Mouse (Mus musculus): ENCODE results near the gene Ctnna3. TPM values are rescaled to one million over a fixed set of nuclear protein-coding genes. Genes with fewer than 3 reads are reported as not detected.

Gene Ctnna3
- polyA plus RNA-seq, 1 experiment from 2014 or later: 0.26 TPM

DNA sequence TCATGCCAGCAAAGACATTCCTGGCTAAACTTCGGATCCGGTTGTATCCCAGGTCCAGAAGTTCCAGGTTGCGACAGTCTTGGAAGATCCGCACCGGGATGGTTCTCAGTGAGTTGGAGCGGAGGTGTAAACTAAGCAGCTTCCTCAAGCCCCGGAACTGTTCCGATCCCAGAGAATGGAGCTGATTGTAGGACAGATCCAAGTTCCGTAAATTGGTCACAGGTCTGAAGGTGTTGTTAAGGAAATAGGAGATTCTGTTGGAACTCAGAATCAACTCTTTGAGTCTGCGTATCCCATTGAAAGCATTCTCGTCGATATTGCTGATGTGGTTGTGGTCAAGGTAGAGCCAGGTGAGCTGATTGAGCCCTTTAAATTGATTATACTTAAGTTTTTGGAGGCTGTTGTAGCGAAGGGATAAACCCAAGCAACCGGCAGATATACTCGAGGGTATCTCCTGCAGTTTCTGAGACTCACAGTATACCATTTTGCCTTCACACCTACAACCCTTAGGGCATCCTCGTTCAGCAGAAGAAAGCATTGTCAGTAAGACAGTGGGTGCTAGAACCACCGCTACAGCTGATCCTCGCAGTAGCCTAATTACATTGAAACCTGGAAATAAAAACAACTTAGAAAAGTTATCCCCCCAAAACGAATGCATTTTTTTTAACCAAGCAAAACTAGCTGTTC is 659.0 kb downstream of the Ctnna3 start:
- H3K36me3 ChIP-seq (ENCODE audit: poor library complexity, severe bottlenecking): no peaks in the 10 kb centered on the region
- peaks cover 13% of the 10 kb centered on the region for H3K27me3 ChIP-seq
- ATAC-seq: no peak
- H3K4me2 ChIP-seq: peak overlapping the region; percentile 89
- H3K9ac ChIP-seq: 0 out of 2 replicates have a peak overlapping the region, but pooled peaks have one; percentile 62
- H3K4me3 ChIP-seq: peak overlapping the region; percentile 49
- H3K9me3 ChIP-seq (replicated peaks): no peaks in the 10 kb centered on the region
- H3K27ac ChIP-seq: no peak overlapping the region
- H3K4me1 ChIP-seq: peaks cover 42% of the 10 kb centered on the region
- 17% methylated on average over 19 of the region's 19 CpGs for WGBS

DNA sequence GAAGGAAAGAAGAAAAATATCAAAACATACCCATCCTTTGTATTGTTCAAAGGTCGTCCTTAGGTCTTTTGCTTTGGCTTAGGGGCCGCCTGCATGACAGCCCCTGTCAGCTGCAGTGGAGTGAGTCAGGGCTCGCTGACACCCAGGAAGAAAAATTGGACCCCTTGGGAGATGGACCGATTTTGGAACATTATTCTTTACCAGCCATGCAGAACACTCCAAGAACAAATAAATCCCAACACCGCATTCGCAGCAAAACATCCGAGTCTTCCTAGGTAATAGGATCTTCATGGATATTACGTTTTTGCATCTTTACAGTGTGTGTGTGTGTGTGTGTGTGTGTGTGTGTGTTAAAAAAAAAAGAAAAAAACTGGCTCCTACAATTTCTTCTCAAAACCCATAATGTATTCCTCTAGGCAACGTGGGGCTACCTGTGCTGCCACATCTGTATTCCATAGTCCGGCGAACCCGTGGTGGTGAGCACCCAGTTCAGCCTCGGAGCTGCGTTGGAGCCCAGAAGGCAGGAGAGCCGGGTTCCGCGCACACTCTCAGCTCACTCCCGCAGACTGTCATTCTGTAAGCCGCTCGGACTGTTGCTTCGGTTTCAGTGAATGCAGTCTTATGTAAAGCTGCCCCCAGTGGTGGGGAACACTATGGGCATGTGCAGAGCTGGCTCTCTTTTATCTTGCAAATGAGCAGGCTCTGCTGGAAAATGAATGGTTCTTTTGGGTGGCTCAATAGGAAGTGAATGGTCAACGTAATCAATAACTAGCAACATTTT is 660.0 kb downstream of the Ctnna3 start, which contains the start of gene Lrrtm3:
TSS of gene Lrrtm3 (minus strand) at position 598 of the 781 bp plus-strand sequence.
- peak within 1 kb of the TSS; percentile 64 for H3K9ac ChIP-seq
- WGBS: 1% methylated on average over 22 of the region's 22 CpGs
- no peak within 1 kb of the TSS for H3K27ac ChIP-seq
- peak within 1 kb of the TSS; percentile 89 for H3K4me2 ChIP-seq
- H3K36me3 ChIP-seq (ENCODE audit: poor library complexity, severe bottlenecking): no peaks in the 10 kb centered on the region
- no peaks in the 10 kb centered on the region for H3K9me3 ChIP-seq (replicated peaks)
- H3K4me3 ChIP-seq: peak within 1 kb of the TSS; percentile 49
- peaks cover 38% of the 10 kb centered on the region for H3K4me1 ChIP-seq
- peaks cover 13% of the 10 kb centered on the region for H3K27me3 ChIP-seq
- ATAC-seq: peak; percentile 94

DNA sequence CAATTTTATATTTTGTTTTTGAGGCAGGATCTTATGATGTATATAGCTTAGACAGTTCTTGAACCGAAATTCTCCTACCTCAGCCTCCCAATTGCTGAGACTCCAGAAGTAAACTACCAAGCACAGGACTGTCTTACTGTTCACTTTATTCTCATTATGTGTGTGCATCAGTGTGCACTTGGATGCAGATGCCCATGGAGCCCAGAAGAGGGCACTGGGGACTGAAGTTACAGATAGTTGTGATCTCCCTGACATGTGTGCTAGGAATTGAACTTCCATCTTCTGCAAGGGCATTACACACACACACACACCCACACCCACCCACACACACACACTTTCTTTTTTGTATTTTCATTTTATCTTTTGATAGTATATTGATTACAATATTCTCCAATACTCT is 666.6 kb downstream of the Ctnna3 start:
- ATAC-seq: no peak
- 97% methylated on average over 1 of the region's 1 CpGs for WGBS
- Histone ChIP-seq H3K4me3 (no peak overlapping the region), H3K4me1 (no peaks in the 10 kb centered on the region), H3K27ac (no peak overlapping the region), H3K36me3 (ENCODE audit: poor library complexity, severe bottlenecking) (no peaks in the 10 kb centered on the region), H3K27me3 (no peaks in the 10 kb centered on the region), H3K9me3 (replicated peaks) (no peaks in the 10 kb centered on the region), H3K4me2 (no peak overlapping the region), H3K9ac (no peak overlapping the region)

DNA sequence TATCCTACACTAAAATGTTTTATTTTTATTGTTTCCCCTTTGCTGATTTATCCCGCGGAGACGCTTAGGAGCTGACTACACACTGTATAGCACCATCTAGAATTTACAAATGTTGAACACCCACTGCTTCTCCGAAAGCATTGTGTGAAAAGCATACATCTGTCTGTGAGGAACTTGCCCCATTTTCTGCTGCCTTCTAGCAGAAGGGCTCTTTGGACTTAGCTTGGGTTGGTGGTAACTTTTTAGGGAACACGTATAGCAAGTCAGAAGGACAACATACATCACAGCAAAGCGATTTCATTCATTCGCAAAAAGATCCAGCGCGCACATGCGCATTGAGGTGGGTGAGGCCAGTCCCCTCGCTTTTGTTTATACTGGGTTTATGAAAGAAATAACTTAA is 685.3 kb downstream of the Ctnna3 start:
- no peak overlapping the region for H3K27ac ChIP-seq
- no peak overlapping the region for H3K9ac ChIP-seq
- WGBS: 96% methylated on average over 11 of the region's 11 CpGs
- H3K4me3 ChIP-seq: no peak overlapping the region
- ATAC-seq: no peak
- H3K4me2 ChIP-seq: no peak overlapping the region
- H3K4me1 ChIP-seq: 0 out of 2 replicates have a peak, but pooled peaks cover 5% of the 10 kb centered on the region
- H3K27me3 ChIP-seq: no peaks in the 10 kb centered on the region
- H3K36me3 ChIP-seq (ENCODE audit: poor library complexity, severe bottlenecking): no peaks in the 10 kb centered on the region
- H3K9me3 ChIP-seq (replicated peaks): no peaks in the 10 kb centered on the region

DNA sequence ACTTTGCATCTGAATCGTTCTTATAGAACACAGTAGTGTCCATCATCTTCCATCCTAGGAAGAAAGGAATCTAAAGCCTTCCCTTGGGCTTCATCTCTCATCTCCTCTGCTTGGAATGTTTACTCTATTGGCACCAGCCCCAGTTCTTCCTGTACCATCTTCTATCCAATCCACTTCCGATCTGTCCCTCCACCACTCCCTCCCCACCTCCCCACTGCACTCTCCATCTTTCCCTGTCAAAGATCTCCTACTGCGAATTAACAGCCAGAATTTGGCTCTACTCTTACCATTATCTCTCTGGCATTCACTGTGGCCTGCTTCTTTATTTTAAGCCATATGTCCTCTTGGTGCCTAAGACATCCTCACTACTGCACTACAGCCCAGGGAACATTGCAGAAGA is 688.9 kb downstream of the Ctnna3 start:
- Histone ChIP-seq H3K4me1 (0 out of 2 replicates have a peak, but pooled peaks cover 5% of the 10 kb centered on the region), H3K27me3 (no peaks in the 10 kb centered on the region), H3K36me3 (ENCODE audit: poor library complexity, severe bottlenecking) (no peaks in the 10 kb centered on the region), H3K4me2 (no peak overlapping the region), H3K4me3 (no peak overlapping the region), H3K9me3 (replicated peaks) (no peaks in the 10 kb centered on the region), H3K9ac (no peak overlapping the region), H3K27ac (no peak overlapping the region)
- ATAC-seq: no peak
- 89% methylated on average over 3 of the region's 3 CpGs for WGBS

DNA sequence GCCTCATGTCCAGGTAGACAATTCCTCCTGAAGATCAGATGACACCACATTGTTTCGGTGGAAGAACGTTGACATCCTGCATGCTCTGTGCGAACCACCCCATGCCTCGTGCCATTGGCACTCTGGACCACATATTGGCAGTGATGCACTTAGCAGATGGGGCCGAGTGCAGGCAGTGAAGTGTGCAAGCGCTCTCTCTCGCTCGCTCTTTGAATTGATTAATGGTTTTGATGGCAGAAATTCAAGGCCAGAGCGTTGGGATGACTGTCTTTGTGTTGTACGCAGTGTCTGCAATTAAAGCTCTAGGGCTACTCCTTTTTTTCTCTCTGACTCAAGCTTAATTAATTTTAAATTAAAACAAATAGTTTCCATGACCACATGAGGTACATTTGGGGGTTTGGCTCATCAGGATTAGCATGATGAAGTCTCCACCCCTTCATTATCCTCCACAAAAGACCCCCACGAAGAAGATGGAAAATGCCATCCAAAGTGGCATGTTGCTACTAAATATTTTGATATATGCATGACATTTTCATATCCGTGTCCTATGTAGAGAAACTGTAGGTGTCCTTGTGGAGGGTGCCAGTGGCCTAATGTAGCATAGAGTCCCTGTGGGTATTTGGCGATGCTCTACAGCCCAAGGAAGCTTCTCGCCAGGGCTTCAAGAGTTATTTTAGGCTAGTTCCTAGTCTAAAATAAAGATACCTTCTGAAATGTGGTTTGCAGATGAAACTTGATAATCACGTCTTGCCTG is 700.7 kb downstream of the Ctnna3 start:
- no peak overlapping the region for H3K27ac ChIP-seq
- no peak overlapping the region for H3K4me3 ChIP-seq
- peak; percentile 90 for ATAC-seq
- no peaks in the 10 kb centered on the region for H3K9me3 ChIP-seq (replicated peaks)
- H3K9ac ChIP-seq: no peak overlapping the region
- H3K27me3 ChIP-seq: no peaks in the 10 kb centered on the region
- 60% methylated on average over 15 of the region's 15 CpGs for WGBS
- H3K36me3 ChIP-seq (ENCODE audit: poor library complexity, severe bottlenecking): no peaks in the 10 kb centered on the region
- H3K4me1 ChIP-seq: peaks cover 3% of the 10 kb centered on the region; the same call in 1 of the 2 replicates
- H3K4me2 ChIP-seq: no peak overlapping the region

DNA sequence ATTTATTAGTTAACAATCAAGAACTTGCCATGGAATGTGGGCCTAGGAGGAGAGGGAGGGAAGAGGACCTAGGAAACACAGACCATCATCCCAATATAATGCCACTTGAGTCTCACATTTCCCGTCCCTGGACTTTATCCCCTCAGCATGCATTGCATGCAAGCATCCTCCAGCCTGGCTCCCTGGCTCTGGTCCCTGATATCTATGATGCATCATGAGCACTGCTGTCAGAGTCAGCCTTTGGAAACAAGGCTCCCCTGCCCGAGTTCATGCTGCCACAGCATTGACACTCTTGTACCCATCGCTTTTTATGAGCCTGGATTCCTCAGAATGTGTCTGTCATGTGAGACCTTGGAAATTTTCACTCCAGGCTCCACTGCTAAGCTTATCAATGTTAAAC is 703.6 kb downstream of the Ctnna3 start:
- H3K27me3 ChIP-seq: no peaks in the 10 kb centered on the region
- no peaks in the 10 kb centered on the region for H3K36me3 ChIP-seq (ENCODE audit: poor library complexity, severe bottlenecking)
- no peak for ATAC-seq
- H3K9ac ChIP-seq: no peak overlapping the region
- WGBS: 91% methylated on average over 3 of the region's 3 CpGs
- peaks cover 9% of the 10 kb centered on the region; the same call in 1 of the 2 replicates for H3K4me1 ChIP-seq
- no peak overlapping the region for H3K27ac ChIP-seq
- H3K4me3 ChIP-seq: no peak overlapping the region
- no peaks in the 10 kb centered on the region for H3K9me3 ChIP-seq (replicated peaks)
- H3K4me2 ChIP-seq: no peak overlapping the region

DNA sequence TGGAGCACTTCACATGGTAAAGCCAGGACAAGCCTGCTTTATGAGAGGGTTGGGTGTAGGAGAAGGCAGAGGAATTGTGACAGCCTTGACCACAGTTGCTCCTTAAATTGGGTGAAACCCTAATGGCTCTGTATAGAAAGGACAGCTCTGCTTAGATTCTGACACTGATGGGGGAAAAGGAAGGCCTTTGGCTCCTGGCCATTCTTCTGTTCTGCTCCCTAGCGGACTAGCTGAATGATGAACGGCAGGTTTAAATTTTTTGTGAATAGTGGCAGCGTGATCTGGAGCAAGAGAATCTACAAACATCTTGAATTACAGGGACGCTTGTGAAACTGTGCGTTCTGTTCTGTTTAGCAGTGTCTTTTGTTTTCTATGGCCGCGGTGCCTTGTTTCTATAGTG is 705.6 kb downstream of the Ctnna3 start:
- Histone ChIP-seq H3K4me2 (0 out of 2 replicates have a peak overlapping the region, but pooled peaks have one; percentile 2), H3K27me3 (no peaks in the 10 kb centered on the region), H3K36me3 (ENCODE audit: poor library complexity, severe bottlenecking) (no peaks in the 10 kb centered on the region), H3K9ac (no peak overlapping the region), H3K9me3 (replicated peaks) (no peaks in the 10 kb centered on the region), H3K27ac (no peak overlapping the region), H3K4me3 (no peak overlapping the region), H3K4me1 (peaks cover 9% of the 10 kb centered on the region; the same call in 1 of the 2 replicates)
- no peak for ATAC-seq
- WGBS: 16% methylated on average over 7 of the region's 7 CpGs

DNA sequence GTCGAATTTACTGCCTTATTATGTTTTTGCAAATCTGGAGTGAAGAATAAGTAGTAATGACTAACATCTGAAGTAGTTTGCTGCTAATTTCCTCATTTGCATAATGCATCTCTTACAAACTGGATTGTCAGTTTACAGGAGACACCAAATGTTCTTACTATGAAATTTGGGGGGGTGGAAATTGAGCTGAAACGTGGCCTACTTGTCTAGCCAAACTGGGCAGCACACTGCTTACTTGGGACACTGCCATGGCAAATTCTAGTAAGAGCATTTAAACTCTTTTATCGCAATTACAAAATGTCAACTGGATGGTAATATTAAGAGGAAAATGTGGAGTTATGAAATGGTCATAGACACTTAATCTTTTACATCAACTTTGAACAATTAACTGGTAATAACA is 716.6 kb downstream of the Ctnna3 start:
- Histone ChIP-seq H3K27ac (no peak overlapping the region), H3K4me2 (no peak overlapping the region), H3K36me3 (ENCODE audit: poor library complexity, severe bottlenecking) (no peaks in the 10 kb centered on the region), H3K27me3 (no peaks in the 10 kb centered on the region), H3K9ac (no peak overlapping the region), H3K4me1 (no peaks in the 10 kb centered on the region), H3K4me3 (no peak overlapping the region), H3K9me3 (replicated peaks) (no peaks in the 10 kb centered on the region)
- peak; percentile 45; the same call in 1 of the 2 replicates for ATAC-seq
- WGBS: 74% methylated on average over 3 of the region's 3 CpGs

DNA sequence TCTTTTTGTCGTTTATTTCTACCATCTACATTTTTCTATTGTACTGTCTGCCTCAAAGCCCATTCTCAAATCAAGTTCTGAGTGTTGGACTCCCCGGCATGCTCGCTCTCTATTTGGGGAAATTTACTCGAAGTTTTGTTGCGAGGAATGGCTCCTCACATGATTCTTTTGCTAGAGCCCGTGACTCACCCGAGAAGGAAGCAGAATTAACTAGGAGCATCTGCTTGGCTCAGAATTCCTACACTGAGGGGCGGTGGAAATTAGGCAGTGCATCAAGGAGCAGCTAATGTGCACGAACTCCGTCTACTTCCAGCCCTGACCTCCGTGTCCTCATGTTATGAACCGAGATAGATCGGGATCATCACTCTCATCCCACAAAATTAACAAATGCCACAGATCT is 751.8 kb downstream of the Ctnna3 start:
- ATAC-seq: no peak
- Histone ChIP-seq H3K27me3 (no peaks in the 10 kb centered on the region), H3K27ac (no peak overlapping the region), H3K36me3 (ENCODE audit: poor library complexity, severe bottlenecking) (no peaks in the 10 kb centered on the region), H3K9ac (no peak overlapping the region), H3K4me1 (no peaks in the 10 kb centered on the region), H3K4me3 (no peak overlapping the region), H3K9me3 (replicated peaks) (no peaks in the 10 kb centered on the region), H3K4me2 (no peak overlapping the region)
- WGBS: 97% methylated on average over 13 of the region's 13 CpGs

DNA sequence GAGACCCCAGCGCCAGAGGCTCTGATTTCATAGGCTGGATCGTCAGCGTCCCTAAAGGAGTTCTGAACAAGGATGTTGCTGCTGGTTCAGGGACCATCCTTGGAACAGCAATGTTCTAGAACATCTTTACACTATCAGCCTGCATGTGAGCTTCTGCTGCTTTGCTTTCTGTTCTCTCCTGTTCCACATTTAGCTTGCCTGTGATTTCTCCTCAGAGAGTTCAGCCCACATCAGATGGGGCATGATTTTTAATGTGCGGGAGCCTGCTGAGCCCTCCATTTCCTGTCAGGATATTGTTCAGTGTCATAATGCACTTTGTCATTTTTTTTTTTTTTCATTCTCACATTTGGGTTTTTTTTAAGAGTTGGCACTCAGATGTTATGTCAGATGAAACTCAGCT is 752.8 kb downstream of the Ctnna3 start:
- WGBS: 90% methylated on average over 4 of the region's 4 CpGs
- Histone ChIP-seq H3K27me3 (no peaks in the 10 kb centered on the region), H3K4me1 (no peaks in the 10 kb centered on the region), H3K4me2 (no peak overlapping the region), H3K36me3 (ENCODE audit: poor library complexity, severe bottlenecking) (no peaks in the 10 kb centered on the region), H3K9me3 (replicated peaks) (no peaks in the 10 kb centered on the region), H3K27ac (no peak overlapping the region), H3K9ac (no peak overlapping the region), H3K4me3 (no peak overlapping the region)
- no peak for ATAC-seq

DNA sequence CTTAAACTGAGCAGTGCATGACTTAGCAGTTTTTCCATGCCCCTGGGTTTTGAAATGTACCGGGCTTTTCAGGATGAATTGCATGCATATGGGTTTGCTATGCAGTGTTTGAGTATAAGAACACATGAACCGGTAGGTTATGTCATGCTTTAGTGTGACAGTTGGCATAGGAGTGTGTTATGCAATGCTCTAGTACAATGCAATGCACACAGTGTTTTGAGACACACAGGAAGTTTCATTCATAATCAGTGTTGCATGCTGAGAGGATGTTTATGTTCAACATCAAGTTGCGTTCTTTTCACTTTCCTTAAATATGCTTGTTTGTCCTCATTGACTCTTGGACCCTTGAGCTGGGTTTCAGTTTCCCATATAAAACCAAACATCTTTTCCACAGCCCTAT is 758.1 kb downstream of the Ctnna3 start:
- ATAC-seq: no peak
- H3K4me2 ChIP-seq: no peak overlapping the region
- no peaks in the 10 kb centered on the region for H3K4me1 ChIP-seq
- H3K27ac ChIP-seq: no peak overlapping the region
- no peaks in the 10 kb centered on the region for H3K36me3 ChIP-seq (ENCODE audit: poor library complexity, severe bottlenecking)
- H3K9me3 ChIP-seq (replicated peaks): no peaks in the 10 kb centered on the region
- no peaks in the 10 kb centered on the region for H3K27me3 ChIP-seq
- WGBS: 89% methylated on average over 3 of the region's 3 CpGs
- H3K9ac ChIP-seq: no peak overlapping the region
- H3K4me3 ChIP-seq: no peak overlapping the region
